Mouse (Mus musculus): Measurements from ENCODE around the gene Herc4. TPM values are rescaled to one million over a fixed set of nuclear protein-coding genes. Genes with fewer than 3 reads are reported as not detected.

The Herc4 gene
- polyA plus RNA-seq, 1 experiment from 2014 or later = 32.8 TPM

- H3K4me3 ChIP-seq (ENCODE audit: low read depth, low read length) = no peak overlapping the region
- no peak for ATAC-seq (replicated peaks; ENCODE audit: insufficient number of reproducible peaks, low FRiP score, low TSS enrichment)
- no peak overlapping the region for H3K9ac ChIP-seq (ENCODE audit: low read depth, low read length)
- no peaks in the 10 kb centered on the region for H3K36me3 ChIP-seq (ENCODE audit: control insufficient read depth, insufficient read depth, low read length)
- no peak overlapping the region for H3K4me2 ChIP-seq
- H3K27ac ChIP-seq (ENCODE audit: low read depth, low read length) = no peak overlapping the region
- H3K27me3 ChIP-seq (ENCODE audit: control insufficient read depth, insufficient read depth, low read length) = no peaks in the 10 kb centered on the region
- H3K9me3 ChIP-seq (replicated peaks; ENCODE audit: control insufficient read depth, low read length) = no peaks in the 10 kb centered on the region
- no peaks in the 10 kb centered on the region for H3K4me1 ChIP-seq (ENCODE audit: control insufficient read depth, insufficient read depth, low read length)
- WGBS (ENCODE audit: insufficient replicate concordance) = 73% methylated on average over 2 of the region's 2 CpGs
Observed at GRCm38 (mm10) chr10:63240868-63241271, 2.7 kb upstream of the Herc4 start.

- no peaks in the 10 kb centered on the region for H3K9me3 ChIP-seq (replicated peaks; ENCODE audit: control insufficient read depth, low read length)
- H3K27me3 ChIP-seq (ENCODE audit: control insufficient read depth, insufficient read depth, low read length) = no peaks in the 10 kb centered on the region
- H3K27ac ChIP-seq (ENCODE audit: low read depth, low read length) = no peak overlapping the region
- ATAC-seq (replicated peaks; ENCODE audit: insufficient number of reproducible peaks, low FRiP score, low TSS enrichment) = no peak
- 25% methylated on average over 12 of the region's 12 CpGs for WGBS (ENCODE audit: insufficient replicate concordance)
- H3K4me1 ChIP-seq (ENCODE audit: control insufficient read depth, insufficient read depth, low read length) = no peaks in the 10 kb centered on the region
- H3K9ac ChIP-seq (ENCODE audit: low read depth, low read length) = peak overlapping the region; percentile 46; the same call in 1 of the 2 replicates
- 0 out of 2 replicates have a peak, but pooled peaks cover 3% of the 10 kb centered on the region for H3K36me3 ChIP-seq (ENCODE audit: control insufficient read depth, insufficient read depth, low read length)
- H3K4me2 ChIP-seq = peak overlapping the region; percentile 72
- H3K4me3 ChIP-seq (ENCODE audit: low read depth, low read length) = peak overlapping the region; percentile 88
Observed at GRCm38 (mm10) chr10:63242798-63243435, 693 bp upstream of the Herc4 start.

- peak; percentile 77 for ATAC-seq (replicated peaks; ENCODE audit: insufficient number of reproducible peaks, low FRiP score, low TSS enrichment)
- H3K36me3 ChIP-seq (ENCODE audit: control insufficient read depth, insufficient read depth, low read length) = 0 out of 2 replicates have a peak, but pooled peaks cover 3% of the 10 kb centered on the region
- peak overlapping the region; percentile 98 for H3K9ac ChIP-seq (ENCODE audit: low read depth, low read length)
- H3K4me3 ChIP-seq (ENCODE audit: low read depth, low read length) = peak overlapping the region; percentile 88
- no peaks in the 10 kb centered on the region for H3K4me1 ChIP-seq (ENCODE audit: control insufficient read depth, insufficient read depth, low read length)
- H3K4me2 ChIP-seq = peak overlapping the region; percentile 62
- WGBS (ENCODE audit: insufficient replicate concordance) = under 1% methylated on average over 41 of the region's 41 CpGs
- H3K9me3 ChIP-seq (replicated peaks; ENCODE audit: control insufficient read depth, low read length) = no peaks in the 10 kb centered on the region
- no peaks in the 10 kb centered on the region for H3K27me3 ChIP-seq (ENCODE audit: control insufficient read depth, insufficient read depth, low read length)
- peak overlapping the region; percentile 99 for H3K27ac ChIP-seq (ENCODE audit: low read depth, low read length)
Observed at GRCm38 (mm10) chr10:63244055-63244671, 553 bp downstream of the Herc4 start.

- Histone ChIP-seq H3K4me3 (ENCODE audit: low read depth, low read length) (peak overlapping the region; percentile 88), H3K4me2 (peak overlapping the region; percentile 62), H3K4me1 (ENCODE audit: control insufficient read depth, insufficient read depth, low read length) (no peaks in the 10 kb centered on the region), H3K27ac (ENCODE audit: low read depth, low read length) (peak overlapping the region; percentile 99), H3K27me3 (ENCODE audit: control insufficient read depth, insufficient read depth, low read length) (no peaks in the 10 kb centered on the region), H3K36me3 (ENCODE audit: control insufficient read depth, insufficient read depth, low read length) (0 out of 2 replicates have a peak, but pooled peaks cover 3% of the 10 kb centered on the region), H3K9me3 (replicated peaks; ENCODE audit: control insufficient read depth, low read length) (no peaks in the 10 kb centered on the region), H3K9ac (ENCODE audit: low read depth, low read length) (peak overlapping the region; percentile 98)
- WGBS (ENCODE audit: insufficient replicate concordance) = 16% methylated on average over 5 of the region's 5 CpGs
- no peak for ATAC-seq (replicated peaks; ENCODE audit: insufficient number of reproducible peaks, low FRiP score, low TSS enrichment)
Observed at GRCm38 (mm10) chr10:63244746-63245145, 1.1 kb downstream of the Herc4 start.

GRCm38 (mm10) chr10:63245846-63246245, 2.2 kb downstream of the Herc4 start:
- H3K4me3 ChIP-seq (ENCODE audit: low read depth, low read length) = no peak overlapping the region
- H3K4me2 ChIP-seq = no peak overlapping the region; the same call in 1 of the 2 replicates

GRCm38 (mm10) chr10:63247457-63247856, 3.8 kb downstream of the Herc4 start:
- 83% methylated on average over 7 of the region's 7 CpGs for WGBS (ENCODE audit: insufficient replicate concordance)
- Histone ChIP-seq H3K27ac (ENCODE audit: low read depth, low read length) (no peak overlapping the region), H3K9ac (ENCODE audit: low read depth, low read length) (no peak overlapping the region), H3K4me3 (ENCODE audit: low read depth, low read length) (no peak overlapping the region), H3K4me2 (no peak overlapping the region), H3K9me3 (replicated peaks; ENCODE audit: control insufficient read depth, low read length) (no peaks in the 10 kb centered on the region), H3K27me3 (ENCODE audit: control insufficient read depth, insufficient read depth, low read length) (no peaks in the 10 kb centered on the region), H3K4me1 (ENCODE audit: control insufficient read depth, insufficient read depth, low read length) (no peaks in the 10 kb centered on the region), H3K36me3 (ENCODE audit: control insufficient read depth, insufficient read depth, low read length) (0 out of 2 replicates have a peak, but pooled peaks cover 3% of the 10 kb centered on the region)
- no peak for ATAC-seq (replicated peaks; ENCODE audit: insufficient number of reproducible peaks, low FRiP score, low TSS enrichment)

More at GRCm38 (mm10) chr10:63245846-63246245, 2.2 kb downstream of the Herc4 start:
- no peaks in the 10 kb centered on the region for H3K4me1 ChIP-seq (ENCODE audit: control insufficient read depth, insufficient read depth, low read length)
- WGBS (ENCODE audit: insufficient replicate concordance) = 88% methylated on average over 3 of the region's 3 CpGs
- no peak overlapping the region for H3K9ac ChIP-seq (ENCODE audit: low read depth, low read length)
- no peak for ATAC-seq (replicated peaks; ENCODE audit: insufficient number of reproducible peaks, low FRiP score, low TSS enrichment)
- 0 out of 2 replicates have a peak, but pooled peaks cover 3% of the 10 kb centered on the region for H3K36me3 ChIP-seq (ENCODE audit: control insufficient read depth, insufficient read depth, low read length)
- H3K27ac ChIP-seq (ENCODE audit: low read depth, low read length) = no peak overlapping the region
- no peaks in the 10 kb centered on the region for H3K9me3 ChIP-seq (replicated peaks; ENCODE audit: control insufficient read depth, low read length)
- no peaks in the 10 kb centered on the region for H3K27me3 ChIP-seq (ENCODE audit: control insufficient read depth, insufficient read depth, low read length)

GRCm38 (mm10) chr10:63248421-63248820, 4.8 kb downstream of the Herc4 start:
- 92% methylated on average over 6 of the region's 6 CpGs for WGBS (ENCODE audit: insufficient replicate concordance)
- ATAC-seq (replicated peaks; ENCODE audit: insufficient number of reproducible peaks, low FRiP score, low TSS enrichment) = no peak
- H3K4me3 ChIP-seq (ENCODE audit: low read depth, low read length) = no peak overlapping the region
- no peaks in the 10 kb centered on the region for H3K27me3 ChIP-seq (ENCODE audit: control insufficient read depth, insufficient read depth, low read length)
- H3K4me1 ChIP-seq (ENCODE audit: control insufficient read depth, insufficient read depth, low read length) = no peaks in the 10 kb centered on the region
- no peak overlapping the region for H3K9ac ChIP-seq (ENCODE audit: low read depth, low read length)
- H3K4me2 ChIP-seq = no peak overlapping the region
- no peaks in the 10 kb centered on the region for H3K9me3 ChIP-seq (replicated peaks; ENCODE audit: control insufficient read depth, low read length)
- 0 out of 2 replicates have a peak, but pooled peaks cover 3% of the 10 kb centered on the region for H3K36me3 ChIP-seq (ENCODE audit: control insufficient read depth, insufficient read depth, low read length)
- no peak overlapping the region for H3K27ac ChIP-seq (ENCODE audit: low read depth, low read length)

GRCm38 (mm10) chr10:63258696-63259095, 15.1 kb downstream of the Herc4 start:
- 71% methylated on average over 3 of the region's 3 CpGs for WGBS (ENCODE audit: insufficient replicate concordance)
- H3K36me3 ChIP-seq (ENCODE audit: control insufficient read depth, insufficient read depth, low read length) = peaks cover 3% of the 10 kb centered on the region

More at GRCm38 (mm10) chr10:63258696-63259095, 15.1 kb downstream of the Herc4 start:
- H3K9me3 ChIP-seq (replicated peaks; ENCODE audit: control insufficient read depth, low read length) = no peaks in the 10 kb centered on the region
- ATAC-seq (replicated peaks; ENCODE audit: insufficient number of reproducible peaks, low FRiP score, low TSS enrichment) = no peak
- H3K4me3 ChIP-seq (ENCODE audit: low read depth, low read length) = no peak overlapping the region
- H3K4me1 ChIP-seq (ENCODE audit: control insufficient read depth, insufficient read depth, low read length) = peaks cover 12% of the 10 kb centered on the region
- no peak overlapping the region for H3K4me2 ChIP-seq
- H3K9ac ChIP-seq (ENCODE audit: low read depth, low read length) = no peak overlapping the region
- H3K27me3 ChIP-seq (ENCODE audit: control insufficient read depth, insufficient read depth, low read length) = no peaks in the 10 kb centered on the region
- H3K27ac ChIP-seq (ENCODE audit: low read depth, low read length) = 0 out of 2 replicates have a peak overlapping the region, but pooled peaks have one; percentile 24

Measured in heart, embryonic 11.5 days (tissue).